Mouse (Mus musculus): Measurements from ENCODE around the gene Atp2c1. TPM values are rescaled to one million over a fixed set of nuclear protein-coding genes. Genes with fewer than 3 reads are reported as not detected.

The Atp2c1 gene
- polyA plus RNA-seq, 1 experiment: 20.7 TPM

DNA sequence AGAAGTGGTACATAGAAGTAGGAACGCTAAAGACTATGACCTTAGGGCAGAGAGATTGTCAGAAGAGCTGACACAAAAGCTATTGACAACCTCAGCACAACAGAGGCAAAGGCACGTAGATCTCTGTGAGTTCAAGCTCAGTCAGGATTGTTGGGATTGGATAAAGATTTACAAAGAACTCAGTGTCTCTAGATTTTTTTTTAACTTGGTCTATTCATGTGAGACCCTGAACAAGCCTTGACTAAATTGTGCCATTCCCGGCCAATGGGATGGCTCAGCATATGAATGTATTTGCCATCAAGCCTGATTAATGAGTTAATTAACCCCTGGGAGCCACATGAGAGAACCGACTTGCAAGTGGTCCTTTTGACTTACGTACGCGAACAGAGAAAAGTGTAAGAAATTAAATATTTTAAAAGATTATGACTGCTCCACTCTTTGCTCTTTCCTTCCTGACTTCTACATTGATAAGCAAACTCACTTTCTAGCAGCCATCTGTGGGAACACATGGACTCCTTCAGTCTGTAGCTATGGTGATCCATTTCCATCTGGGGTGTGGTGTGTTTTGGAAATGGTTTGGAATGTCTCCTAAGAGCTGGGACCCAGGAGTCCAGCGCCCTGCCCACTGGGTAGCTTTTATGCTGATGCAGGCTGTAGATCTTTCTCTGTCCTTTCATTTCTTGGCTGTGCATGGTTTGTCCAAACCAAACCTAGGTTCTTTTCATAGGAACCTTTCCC is 17.1 kb upstream of the Atp2c1 start:
- TF ChIP-seq POLR2A (IDR thresholded peaks at IDR 0.05; ENCODE audit: low read depth, low read length) (no peak), CTCF (IDR thresholded peaks at IDR 0.05; ENCODE audit: extremely low read depth, insufficient read depth, insufficient read length, insufficient replicate concordance) (no peak)
- no peak for DNase-seq (ENCODE audit: low read depth in 1 of 2, low spot score in 2 of 2)
- no peak overlapping the region for H3K27ac ChIP-seq (ENCODE audit: insufficient read depth, low read length)
- WGBS: 92% methylated on average over 8 of the region's 8 CpGs
- H3K4me3 ChIP-seq (ENCODE audit: extremely low read depth, insufficient read depth, insufficient read length): no peak overlapping the region
- no peaks in the 10 kb centered on the region for H3K36me3 ChIP-seq (ENCODE audit: control insufficient read depth, insufficient read depth, low read length)
- no peaks in the 10 kb centered on the region for H3K4me1 ChIP-seq (ENCODE audit: control insufficient read depth, insufficient read depth, insufficient read length)
- H3K27me3 ChIP-seq (ENCODE audit: control insufficient read depth, insufficient read depth, low read length): no peaks in the 10 kb centered on the region

DNA sequence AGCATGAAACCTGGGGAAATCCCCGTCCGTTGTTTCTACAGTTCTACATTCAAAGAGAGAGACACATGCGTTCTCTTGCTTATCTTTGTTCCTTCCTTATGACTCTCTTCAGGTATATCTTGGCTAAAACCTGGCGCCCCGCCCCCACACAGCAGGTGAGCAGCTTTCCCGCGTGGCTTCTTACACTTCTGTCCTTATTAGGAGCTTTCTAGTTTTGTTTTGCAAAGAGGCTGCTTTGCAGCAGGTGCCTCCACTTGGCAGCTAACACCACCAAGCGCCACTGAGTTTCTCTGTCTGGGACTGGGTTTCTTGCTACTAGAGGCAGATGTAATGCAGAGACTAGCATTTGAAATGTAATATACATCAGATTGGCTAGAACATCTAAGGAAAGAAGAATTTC is 10.4 kb upstream of the Atp2c1 start:
- TF ChIP-seq CTCF (IDR thresholded peaks at IDR 0.05; ENCODE audit: extremely low read depth, insufficient read depth, insufficient read length, insufficient replicate concordance) (no peak), POLR2A (IDR thresholded peaks at IDR 0.05; ENCODE audit: low read depth, low read length) (no peak)
- H3K4me3 ChIP-seq (ENCODE audit: extremely low read depth, insufficient read depth, insufficient read length): no peak overlapping the region
- no peak for DNase-seq (ENCODE audit: low read depth in 1 of 2, low spot score in 2 of 2)
- no peaks in the 10 kb centered on the region for H3K27me3 ChIP-seq (ENCODE audit: control insufficient read depth, insufficient read depth, low read length)
- no peak overlapping the region for H3K27ac ChIP-seq (ENCODE audit: insufficient read depth, low read length)
- no peaks in the 10 kb centered on the region for H3K36me3 ChIP-seq (ENCODE audit: control insufficient read depth, insufficient read depth, low read length)
- no peaks in the 10 kb centered on the region for H3K4me1 ChIP-seq (ENCODE audit: control insufficient read depth, insufficient read depth, insufficient read length)
- WGBS: 74% methylated on average over 8 of the region's 8 CpGs

DNA sequence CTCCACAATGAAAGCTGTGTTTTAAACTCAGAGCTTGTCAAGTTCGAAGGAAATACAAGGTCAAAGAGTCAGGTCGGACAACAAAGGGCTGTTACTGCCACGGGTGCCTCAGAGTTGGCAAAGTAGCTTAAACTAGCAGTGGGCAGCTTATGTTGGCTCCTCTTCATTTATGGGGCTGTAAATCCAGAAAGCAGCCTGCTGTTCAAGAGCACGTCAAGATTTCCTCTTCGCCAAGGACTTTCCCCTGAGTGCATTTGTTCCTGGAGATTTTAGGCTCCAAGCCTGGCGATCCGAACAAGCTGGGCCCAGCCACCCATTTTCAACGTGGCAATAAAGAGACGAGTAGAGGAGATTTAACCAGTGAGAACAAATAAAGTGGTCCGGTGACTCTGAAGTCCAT is 9.8 kb upstream of the Atp2c1 start:
- Histone ChIP-seq H3K27me3 (ENCODE audit: control insufficient read depth, insufficient read depth, low read length) (no peaks in the 10 kb centered on the region), H3K4me3 (ENCODE audit: extremely low read depth, insufficient read depth, insufficient read length) (no peak overlapping the region), H3K36me3 (ENCODE audit: control insufficient read depth, insufficient read depth, low read length) (no peaks in the 10 kb centered on the region), H3K27ac (ENCODE audit: insufficient read depth, low read length) (no peak overlapping the region), H3K4me1 (ENCODE audit: control insufficient read depth, insufficient read depth, insufficient read length) (no peaks in the 10 kb centered on the region)
- TF ChIP-seq POLR2A (IDR thresholded peaks at IDR 0.05; ENCODE audit: low read depth, low read length) (no peak), CTCF (IDR thresholded peaks at IDR 0.05; ENCODE audit: extremely low read depth, insufficient read depth, insufficient read length, insufficient replicate concordance) (no peak)
- DNase-seq (ENCODE audit: low read depth in 1 of 2, low spot score in 2 of 2): no peak
- WGBS: 78% methylated on average over 10 of the region's 10 CpGs

DNA sequence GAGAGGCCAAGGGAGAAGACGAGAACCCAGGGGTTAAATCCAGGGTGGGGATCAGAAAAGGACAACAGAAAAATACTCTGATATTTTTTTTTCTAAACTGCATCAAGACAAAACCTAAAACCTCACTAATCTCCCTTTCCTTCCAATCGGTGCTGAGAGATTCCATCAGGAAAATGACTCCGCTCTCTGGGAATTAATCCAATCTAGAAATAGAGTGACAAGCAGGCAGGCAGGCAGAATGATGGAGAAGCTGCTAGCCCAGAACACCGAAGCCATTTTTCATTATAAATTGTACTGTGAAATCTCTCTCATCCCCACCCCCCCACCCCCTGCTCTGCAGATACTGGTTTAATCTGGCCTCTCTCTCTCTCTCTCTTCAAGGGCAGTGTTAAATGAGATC is 1.8 kb downstream of the Atp2c1 start:
- H3K36me3 ChIP-seq (ENCODE audit: control insufficient read depth, insufficient read depth, low read length): no peaks in the 10 kb centered on the region
- 87% methylated on average over 4 of the region's 4 CpGs for WGBS
- no peak for DNase-seq (ENCODE audit: low read depth in 1 of 2, low spot score in 2 of 2)
- TF ChIP-seq POLR2A (IDR thresholded peaks at IDR 0.05; ENCODE audit: low read depth, low read length) (no peak), CTCF (IDR thresholded peaks at IDR 0.05; ENCODE audit: extremely low read depth, insufficient read depth, insufficient read length, insufficient replicate concordance) (no peak)
- H3K27ac ChIP-seq (ENCODE audit: insufficient read depth, low read length): no peak overlapping the region
- H3K27me3 ChIP-seq (ENCODE audit: control insufficient read depth, insufficient read depth, low read length): no peaks in the 10 kb centered on the region
- H3K4me3 ChIP-seq (ENCODE audit: extremely low read depth, insufficient read depth, insufficient read length): no peak overlapping the region
- H3K4me1 ChIP-seq (ENCODE audit: control insufficient read depth, insufficient read depth, insufficient read length): no peaks in the 10 kb centered on the region

- H3K4me1 ChIP-seq (ENCODE audit: control insufficient read depth, insufficient read depth, insufficient read length): no peaks in the 10 kb centered on the region
- WGBS: 86% methylated on average over 2 of the region's 2 CpGs
- H3K4me3 ChIP-seq (ENCODE audit: extremely low read depth, insufficient read depth, insufficient read length): no peak overlapping the region
- H3K27me3 ChIP-seq (ENCODE audit: control insufficient read depth, insufficient read depth, low read length): no peaks in the 10 kb centered on the region
- no peak overlapping the region for H3K27ac ChIP-seq (ENCODE audit: insufficient read depth, low read length)
- H3K36me3 ChIP-seq (ENCODE audit: control insufficient read depth, insufficient read depth, low read length): no peaks in the 10 kb centered on the region
- DNase-seq (ENCODE audit: low read depth in 1 of 2, low spot score in 2 of 2): no peak
- TF ChIP-seq CTCF (IDR thresholded peaks at IDR 0.05; ENCODE audit: extremely low read depth, insufficient read depth, insufficient read length, insufficient replicate concordance) (no peak), POLR2A (IDR thresholded peaks at IDR 0.05; ENCODE audit: low read depth, low read length) (no peak)
These were observed 4.1 kb downstream of the Atp2c1 start for GRCm38 (mm10) chr9:105523038-105523437.

- Histone ChIP-seq H3K27ac (ENCODE audit: insufficient read depth, low read length) (no peak overlapping the region), H3K36me3 (ENCODE audit: control insufficient read depth, insufficient read depth, low read length) (no peaks in the 10 kb centered on the region)
These were observed 5.1 kb downstream of the Atp2c1 start for GRCm38 (mm10) chr9:105522063-105522462.

More at GRCm38 (mm10) chr9:105522063-105522462, 5.1 kb downstream of the Atp2c1 start:
- Histone ChIP-seq H3K27me3 (ENCODE audit: control insufficient read depth, insufficient read depth, low read length) (no peaks in the 10 kb centered on the region), H3K4me3 (ENCODE audit: extremely low read depth, insufficient read depth, insufficient read length) (no peak overlapping the region), H3K4me1 (ENCODE audit: control insufficient read depth, insufficient read depth, insufficient read length) (no peaks in the 10 kb centered on the region)
- 29% methylated on average over 3 of the region's 3 CpGs for WGBS
- DNase-seq (ENCODE audit: low read depth in 1 of 2, low spot score in 2 of 2): no peak
- TF ChIP-seq CTCF (IDR thresholded peaks at IDR 0.05; ENCODE audit: extremely low read depth, insufficient read depth, insufficient read length, insufficient replicate concordance) (no peak), POLR2A (IDR thresholded peaks at IDR 0.05; ENCODE audit: low read depth, low read length) (no peak)
